Mouse (Mus musculus) mesoderm, embryonic 11.5 days (tissue): ENCODE measurements around the gene Itsn1.

ENCODE experiments used
- DNase-seq: peaks from one replicate; pipeline ENCODE4 v3.0.0-alpha.2; 2012; ENCODE audit warnings: low read depth, low spot score

The Itsn1 gene

GRCm38 (mm10) chr16:91942201-91942600 is 213.1 kb downstream of the Itsn1 start:
- DNase-seq, result no peak

DNA sequence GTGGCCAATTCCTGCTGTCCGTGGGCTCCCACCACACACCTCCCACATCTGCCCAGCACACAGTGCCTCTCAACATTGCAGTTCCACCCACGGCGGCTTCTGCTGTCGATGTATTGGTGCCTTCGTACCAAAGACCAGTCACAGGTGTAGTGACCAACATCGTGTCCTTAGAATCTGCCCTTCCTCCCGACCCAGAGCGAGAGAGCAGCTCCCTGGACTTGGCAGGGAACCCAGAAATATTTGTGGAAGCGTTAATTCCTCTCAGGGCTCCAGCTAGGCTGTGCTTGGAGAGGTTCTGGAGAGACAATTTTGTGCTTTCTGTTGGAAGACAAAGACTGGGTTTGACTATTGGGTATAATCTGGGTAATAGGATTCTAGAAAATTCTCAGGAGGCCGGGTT is 217.2 kb downstream of the Itsn1 start:
- no peak for DNase-seq

GRCm38 (mm10) chr16:91947093-91947492 is 218.0 kb downstream of the Itsn1 start:
- no peak for DNase-seq

DNA sequence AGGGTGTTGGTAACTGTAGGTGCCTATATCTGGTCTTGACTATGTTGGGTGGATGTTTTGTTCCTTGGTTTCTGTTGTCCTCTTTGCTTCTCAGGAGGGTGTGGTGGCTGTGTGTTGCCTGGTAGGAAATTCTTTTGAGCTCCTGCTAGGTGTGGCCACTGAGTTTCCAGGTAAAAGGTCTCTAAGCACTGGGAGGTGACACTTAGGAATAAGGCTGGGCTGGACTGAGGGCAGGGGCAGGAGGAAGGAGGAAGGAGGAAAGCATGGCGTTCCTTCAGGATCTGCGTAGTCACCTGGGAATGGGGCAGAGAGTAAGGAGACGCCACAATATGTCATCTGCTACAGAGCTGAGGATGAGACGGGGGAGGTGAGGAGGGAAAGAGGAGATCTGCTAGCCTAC is 224.9 kb downstream of the Itsn1 start:
- DNase-seq, result no peak

DNA sequence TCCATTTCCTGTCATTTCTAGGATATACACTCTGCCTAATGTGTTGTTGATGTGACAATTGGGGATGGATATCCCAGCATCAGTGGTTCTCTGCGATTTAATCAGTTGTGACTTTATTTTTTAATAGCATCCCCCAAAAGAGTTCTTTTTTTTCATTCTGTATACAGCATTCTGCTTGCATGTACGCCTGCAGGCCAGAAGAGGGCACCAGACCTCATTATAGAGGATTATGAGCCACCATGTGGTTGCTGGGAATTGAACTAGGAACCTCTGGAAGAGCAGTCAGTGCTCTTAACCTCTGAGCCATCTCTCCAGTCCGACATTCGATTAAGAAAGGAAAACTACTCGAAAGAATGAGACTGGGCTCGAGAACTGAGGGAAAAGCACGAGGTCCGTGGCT is 225.7 kb downstream of the Itsn1 start:
- DNase-seq, result no peak

GRCm38 (mm10) chr16:91962204-91962893 is 233.3 kb downstream of the Itsn1 start:
- peak; percentile 49 for DNase-seq

- peak; percentile 76 for DNase-seq
These were observed 233.9 kb downstream of the Itsn1 start for GRCm38 (mm10) chr16:91962894-91963555.

GRCm38 (mm10) chr16:91963556-91963900 is 234.4 kb downstream of the Itsn1 start:
- no peak for DNase-seq

DNA sequence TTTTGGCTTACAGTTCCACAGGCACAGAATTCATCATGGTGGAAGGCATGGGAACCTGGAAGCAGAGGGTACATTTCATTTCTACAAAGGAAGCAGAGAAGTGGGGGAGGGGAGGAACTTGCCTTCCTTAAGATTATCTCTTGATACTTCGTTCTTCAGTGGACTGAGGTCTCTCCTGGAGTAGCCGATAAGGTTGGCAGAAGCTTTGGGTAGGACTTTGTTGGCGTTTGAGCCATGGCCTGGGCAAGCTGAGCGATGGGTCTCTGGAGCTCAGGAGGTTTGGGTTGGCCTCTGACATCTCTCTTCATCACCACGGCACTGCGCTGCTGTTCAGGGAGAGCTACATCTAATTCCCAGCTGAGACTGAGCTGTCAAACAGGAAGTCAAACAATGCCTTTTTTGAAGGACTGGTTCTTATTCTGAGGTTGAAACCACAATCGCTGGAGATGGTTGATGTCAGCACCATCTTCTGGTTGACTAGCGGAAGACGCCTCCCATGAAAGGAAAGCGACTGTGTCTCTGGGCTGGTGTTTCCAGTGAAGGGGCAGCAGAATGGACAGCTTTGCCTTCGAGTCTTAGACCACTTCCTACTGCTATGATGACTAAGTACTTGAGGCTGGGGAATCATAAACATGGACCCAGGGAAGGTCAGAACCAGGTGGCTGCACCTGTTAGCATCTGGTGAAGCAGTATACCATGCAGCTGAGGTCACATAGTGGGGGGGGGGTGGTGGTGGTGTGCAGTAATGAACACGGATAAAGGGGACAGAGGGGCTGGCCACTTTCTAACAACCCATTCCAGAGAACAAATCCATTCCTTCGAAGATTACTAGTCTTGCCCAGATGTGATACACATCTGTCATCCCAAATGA is 235.5 kb downstream of the Itsn1 start:
- DNase-seq, result no peak

GRCm38 (mm10) chr16:91968725-91969124 is 239.6 kb downstream of the Itsn1 start:
- peak; percentile 18 for DNase-seq

DNA sequence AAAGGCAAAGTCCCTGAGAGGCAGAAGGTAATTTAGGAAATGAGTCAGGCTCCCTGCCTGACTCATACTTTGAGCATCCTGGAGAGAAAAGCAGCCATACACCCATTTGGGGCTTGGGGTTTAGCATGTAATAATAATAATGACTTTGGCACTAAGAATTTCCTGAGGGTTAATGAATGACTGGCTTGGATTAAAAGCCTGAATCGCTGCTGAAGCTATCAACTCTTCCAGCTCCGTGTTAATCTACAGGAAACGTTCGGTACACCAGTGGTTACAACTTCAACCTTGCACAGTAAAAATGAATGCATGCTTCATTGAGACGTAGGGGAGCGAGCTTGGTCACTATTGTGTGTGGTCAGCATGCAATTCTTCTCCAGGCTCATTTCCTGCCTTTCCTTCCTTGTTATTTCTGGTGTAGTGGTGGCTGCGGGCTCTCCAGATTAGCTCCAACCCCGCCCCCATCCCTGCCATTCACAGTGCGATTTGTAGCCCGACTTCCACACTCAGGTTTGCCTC is 240.5 kb downstream of the Itsn1 start:
- no peak for DNase-seq
